Mouse (Mus musculus) lung, embryonic 16.5 days (tissue): ENCODE results near the gene Cnot11. TPM values are rescaled to one million over a fixed set of nuclear protein-coding genes. Genes with fewer than 3 reads are reported as not detected.

Experiments
- ATAC-seq: fragments of 200-750 bp; cut with Nextera tagmentation; 2 replicates; pipeline ENCODE4 v1.8.0; 2017; ENCODE audit warnings: low read depth, mild to moderate bottlenecking, moderate library complexity
- H3K27ac ChIP-seq: fragments of 300-500 bp; sonication (generic); 2 replicates; pipeline ENCODE4 v1.5.1; 2014; ENCODE audit warnings: mild to moderate bottlenecking, control low read depth, low read length
- H3K27me3 ChIP-seq: fragments of 300-500 bp; sonication (generic); 2 replicates; pipeline ENCODE4 v1.6.1; 2014; ENCODE audit warnings: low read depth, low read length, mixed read lengths; ENCODE audit not compliant: control insufficient read depth, insufficient read depth
- H3K36me3 ChIP-seq: fragments of 300-500 bp; sonication (generic); 2 replicates; pipeline ENCODE4 v1.6.1; 2014; ENCODE audit warnings: low read length; ENCODE audit not compliant: control insufficient read depth, insufficient read depth
- H3K4me1 ChIP-seq: fragments of 300-500 bp; sonication (generic); replicated peaks from 2 replicates; pipeline ENCODE4 v1.6.1; 2014; ENCODE audit warnings: low read length, mixed read lengths; ENCODE audit not compliant: control insufficient read depth, insufficient read depth
- H3K4me2 ChIP-seq: fragments of 300-500 bp; sonication (generic); 2 replicates; pipeline ENCODE4 v1.6.1; 2014; ENCODE audit warnings: low read depth, low read length, control low read depth
- H3K4me3 ChIP-seq: fragments of 300-500 bp; sonication (generic); 2 replicates; pipeline ENCODE4 v1.5.1; 2014; ENCODE audit warnings: mild to moderate bottlenecking, low read length, control low read depth
- H3K9ac ChIP-seq: fragments of 300-500 bp; sonication (generic); 2 replicates; pipeline ENCODE4 v1.6.1; 2014; ENCODE audit warnings: low read length, control low read depth
- H3K9me3 ChIP-seq: fragments of 300-500 bp; sonication (generic); 2 replicates; pipeline ENCODE4 v1.6.1; 2016; ENCODE audit warnings: low read length; ENCODE audit not compliant: control insufficient read depth
- WGBS: fragments of 180-500 bp; shearing (Covaris S2); extraction: QIAGEN DNeasy Blood & Tissue Kit; methylation state at CpG from one replicate; pipeline ENCODE4 v1.1.7; 2014; 5-methylcytosine and 5-hydroxymethylcytosine counted together
- polyA plus RNA-seq: library from polyadenylated mRNA; unstranded; fragments of >200 nt; fragmentation: Nextera tagmentation; extraction: Ambion mirVana; gene quantifications from 2 replicates; pipeline ENCODE4 v1.2.1, GENCODE M21; 2015

The Cnot11 gene
- polyA plus RNA-seq, 1 experiment from 2014 or later, result 11.7 TPM

DNA sequence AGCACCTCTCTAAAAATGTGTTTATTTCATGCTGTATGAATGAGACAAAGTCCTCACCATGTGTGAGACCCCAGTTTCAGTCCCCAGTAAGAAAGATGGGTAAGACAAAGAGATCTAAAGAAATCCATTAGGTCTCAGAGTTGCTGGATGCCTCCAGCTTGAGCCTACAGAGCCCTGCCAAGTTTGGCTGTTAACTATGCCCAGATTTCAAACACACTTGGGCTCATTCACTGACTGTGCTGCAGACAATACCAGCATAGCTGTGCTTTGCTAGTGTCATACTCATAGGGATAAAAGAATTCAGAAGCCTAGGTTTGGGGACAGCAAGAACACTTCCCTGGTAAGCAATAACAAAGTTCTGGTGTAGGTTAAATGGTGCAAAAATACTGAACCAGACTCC is 33.3 kb downstream of the Cnot11 start:
- Histone ChIP-seq H3K4me1 (no peaks in the 10 kb centered on the region), H3K27ac (no peak overlapping the region), H3K9me3 (no peaks in the 10 kb centered on the region), H3K27me3 (no peaks in the 10 kb centered on the region), H3K4me3 (no peak overlapping the region), H3K36me3 (peaks cover 3% of the 10 kb centered on the region; the same call in 1 of the 2 replicates), H3K9ac (no peak overlapping the region), H3K4me2 (no peak overlapping the region)
- no peak for ATAC-seq

DNA sequence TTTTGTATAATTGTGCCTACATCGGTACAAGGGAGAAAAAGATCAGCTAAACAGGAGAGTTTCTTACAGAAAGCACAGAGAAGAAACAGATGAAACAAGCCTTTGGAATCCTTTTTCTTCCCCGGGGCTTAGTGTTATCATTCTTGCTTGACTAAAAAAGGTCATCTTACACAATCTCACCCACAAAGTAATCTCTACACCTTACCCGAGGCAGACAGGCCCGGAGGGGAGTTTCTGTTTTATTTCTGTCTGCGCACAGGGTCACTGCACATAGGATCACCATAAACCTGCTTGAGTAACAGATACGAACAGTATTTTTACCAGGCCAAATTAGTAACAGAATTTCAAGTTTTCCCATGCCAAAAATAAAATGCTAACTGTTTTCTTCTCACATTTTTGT is 36.9 kb downstream of the Cnot11 start:
- Histone ChIP-seq H3K9me3 (no peaks in the 10 kb centered on the region), H3K4me3 (no peak overlapping the region), H3K9ac (no peak overlapping the region), H3K27me3 (no peaks in the 10 kb centered on the region), H3K4me2 (no peak overlapping the region), H3K36me3 (0 out of 2 replicates have a peak, but pooled peaks cover 2% of the 10 kb centered on the region), H3K4me1 (peaks cover 21% of the 10 kb centered on the region), H3K27ac (no peak overlapping the region)
- ATAC-seq, result no peak
- WGBS, result 43% methylated on average over 6 of the region's 6 CpGs

GRCm38 (mm10) chr1:39573890-39574289 is 39.1 kb downstream of the Cnot11 start:
- Histone ChIP-seq H3K4me3 (no peak overlapping the region), H3K36me3 (0 out of 2 replicates have a peak, but pooled peaks cover 2% of the 10 kb centered on the region), H3K4me1 (peaks cover 27% of the 10 kb centered on the region), H3K4me2 (peak overlapping the region; percentile 14; the same call in 1 of the 2 replicates), H3K9ac (no peak overlapping the region), H3K9me3 (no peaks in the 10 kb centered on the region), H3K27ac (no peak overlapping the region), H3K27me3 (no peaks in the 10 kb centered on the region)
- WGBS, result 47% methylated on average over 7 of the region's 7 CpGs
- ATAC-seq, result no peak

- Histone ChIP-seq H3K4me3 (peak overlapping the region; percentile 95), H3K27ac (peak overlapping the region; percentile 99), H3K27me3 (no peaks in the 10 kb centered on the region), H3K4me2 (peak overlapping the region; percentile 88), H3K4me1 (peaks cover 30% of the 10 kb centered on the region), H3K9me3 (no peaks in the 10 kb centered on the region), H3K36me3 (0 out of 2 replicates have a peak, but pooled peaks cover 2% of the 10 kb centered on the region), H3K9ac (peak overlapping the region; percentile 97)
- no peak for ATAC-seq
- WGBS, result 5% methylated on average over 8 of the region's 8 CpGs
These were observed 41.1 kb downstream of the Cnot11 start for GRCm38 (mm10) chr1:39575778-39576375.

- peak overlapping the region; percentile 97 for H3K9ac ChIP-seq
- no peaks in the 10 kb centered on the region for H3K9me3 ChIP-seq
- peaks cover 30% of the 10 kb centered on the region for H3K4me1 ChIP-seq
- H3K36me3 ChIP-seq, result 0 out of 2 replicates have a peak, but pooled peaks cover 2% of the 10 kb centered on the region
- H3K4me2 ChIP-seq, result peak overlapping the region; percentile 88
- WGBS, result under 1% methylated on average over 83 of the region's 88 CpGs
- H3K4me3 ChIP-seq, result peak overlapping the region; percentile 95
- peak; percentile 69 for ATAC-seq
- H3K27me3 ChIP-seq, result no peaks in the 10 kb centered on the region
- H3K27ac ChIP-seq, result peak overlapping the region; percentile 99
These were observed 41.8 kb downstream of the Cnot11 start for GRCm38 (mm10) chr1:39576431-39577243.

- Histone ChIP-seq H3K27ac (peak within 1 kb of the TSS; percentile 99), H3K9ac (peak within 1 kb of the TSS; percentile 97), H3K4me1 (peaks cover 30% of the 10 kb centered on the region), H3K4me3 (peak within 1 kb of the TSS; percentile 95), H3K4me2 (peak within 1 kb of the TSS; percentile 88), H3K36me3 (0 out of 2 replicates have a peak, but pooled peaks cover 2% of the 10 kb centered on the region), H3K27me3 (no peaks in the 10 kb centered on the region), H3K9me3 (no peaks in the 10 kb centered on the region)
- peak; percentile 98 for ATAC-seq
- under 1% methylated on average over 46 of the region's 49 CpGs for WGBS
These were observed 42.5 kb downstream of the Cnot11 start, which contains the start of gene Rnf149 for GRCm38 (mm10) chr1:39577253-39577705. TSS of gene Rnf149 (minus strand) at chr1:39577405.

DNA sequence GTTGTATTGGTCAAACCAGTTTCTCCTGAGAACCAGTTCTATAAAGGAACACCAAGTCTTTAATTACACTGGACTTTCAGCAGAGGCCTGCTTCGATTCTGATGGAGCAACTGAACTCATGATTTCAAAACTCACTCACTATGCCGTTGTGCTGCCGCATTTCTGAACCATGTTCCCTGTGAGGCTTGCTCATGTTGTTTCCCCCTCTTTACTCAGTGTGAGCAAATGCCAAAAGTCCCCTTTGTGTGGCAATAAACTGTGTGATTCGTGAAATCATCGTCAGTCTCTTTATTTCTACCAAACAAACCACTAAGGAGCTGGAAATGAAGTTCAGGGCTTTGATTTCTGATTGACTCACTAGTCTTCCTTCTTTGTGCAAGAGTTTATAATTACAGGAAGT is 43.7 kb downstream of the Cnot11 start:
- no peaks in the 10 kb centered on the region for H3K9me3 ChIP-seq
- no peak overlapping the region for H3K4me3 ChIP-seq
- H3K4me1 ChIP-seq, result peaks cover 30% of the 10 kb centered on the region
- H3K27ac ChIP-seq, result no peak overlapping the region
- H3K27me3 ChIP-seq, result no peaks in the 10 kb centered on the region; the same call in 1 of the 2 replicates
- 66% methylated on average over 5 of the region's 5 CpGs for WGBS
- no peak for ATAC-seq
- no peak overlapping the region for H3K9ac ChIP-seq
- no peak overlapping the region for H3K4me2 ChIP-seq
- no peaks in the 10 kb centered on the region for H3K36me3 ChIP-seq

DNA sequence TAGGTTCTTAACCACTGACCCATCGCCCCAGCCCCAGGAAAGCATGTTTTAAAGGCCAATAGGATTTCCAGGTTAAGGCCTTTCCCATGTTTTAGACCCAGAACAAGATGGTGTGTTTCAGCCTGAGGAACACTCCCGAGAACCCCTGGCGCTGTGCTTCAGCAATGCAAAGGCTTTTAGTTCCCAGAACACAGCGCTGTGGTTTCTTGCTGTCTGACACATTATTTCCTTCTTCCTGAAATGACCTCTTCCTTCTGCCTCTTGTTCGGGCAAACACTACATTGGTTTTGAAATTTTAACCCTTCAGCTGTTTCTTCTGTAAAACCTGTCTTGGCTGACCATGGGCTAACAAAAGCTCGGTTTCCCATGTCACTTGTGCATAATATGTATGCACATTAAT is 44.3 kb downstream of the Cnot11 start:
- H3K9ac ChIP-seq, result no peak overlapping the region
- H3K27me3 ChIP-seq, result no peaks in the 10 kb centered on the region; the same call in 1 of the 2 replicates
- 60% methylated on average over 6 of the region's 6 CpGs for WGBS
- peak overlapping the region; percentile 44; the same call in 1 of the 2 replicates for H3K27ac ChIP-seq
- no peak for ATAC-seq
- peaks cover 25% of the 10 kb centered on the region for H3K4me1 ChIP-seq
- no peak overlapping the region for H3K4me2 ChIP-seq
- no peaks in the 10 kb centered on the region for H3K36me3 ChIP-seq
- no peak overlapping the region for H3K4me3 ChIP-seq
- no peaks in the 10 kb centered on the region for H3K9me3 ChIP-seq

DNA sequence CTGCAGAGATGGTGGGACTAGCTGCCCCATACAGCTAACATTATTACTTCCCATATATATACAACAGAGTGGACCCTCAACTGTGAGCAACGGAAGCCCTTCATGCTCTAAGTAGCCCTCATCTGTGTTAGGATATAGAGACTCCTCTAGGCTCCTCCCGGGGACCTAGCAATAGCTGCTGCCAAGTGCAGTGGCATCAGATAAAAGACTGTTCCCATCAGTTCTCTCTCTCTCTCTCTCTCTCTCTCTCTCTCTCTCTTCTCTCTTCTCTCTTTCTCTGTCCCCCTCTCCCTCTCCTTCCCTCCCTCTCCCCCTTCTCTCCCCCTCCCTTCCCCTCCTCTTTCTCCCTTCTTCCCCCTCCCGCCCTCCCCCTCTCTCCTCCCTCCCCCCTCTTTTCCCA is 46.4 kb downstream of the Cnot11 start:
- ATAC-seq, result no peak
- no peaks in the 10 kb centered on the region for H3K36me3 ChIP-seq
- no peak overlapping the region for H3K4me3 ChIP-seq
- H3K9ac ChIP-seq, result no peak overlapping the region
- no peaks in the 10 kb centered on the region for H3K9me3 ChIP-seq
- no peak overlapping the region for H3K27ac ChIP-seq
- H3K27me3 ChIP-seq, result no peaks in the 10 kb centered on the region; the same call in 1 of the 2 replicates
- no peak overlapping the region for H3K4me2 ChIP-seq
- H3K4me1 ChIP-seq, result peaks cover 8% of the 10 kb centered on the region
- 55% methylated on average over 2 of the region's 3 CpGs for WGBS
